Mouse (Mus musculus) embryonic facial prominence, embryonic 13.5 days (tissue): ENCODE results near the gene Usf3. TPM values are rescaled to one million over a fixed set of nuclear protein-coding genes. Genes with fewer than 3 reads are reported as not detected.

ENCODE experiments used
- ATAC-seq: fragments of 200-750 bp; cut with Nextera tagmentation; 2 replicates; pipeline ENCODE4 v1.8.0; 2017; ENCODE audit warnings: low read depth; ENCODE audit not compliant: insufficient number of reproducible peaks, insufficient read depth, low FRiP score, low TSS enrichment
- H3K27ac ChIP-seq: fragments of 300-500 bp; sonication (generic); 2 replicates; pipeline ENCODE4 v1.5.1; 2015; ENCODE audit warnings: moderate library complexity, mild to moderate bottlenecking, inconsistent platforms
- H3K27me3 ChIP-seq: fragments of 300-500 bp; sonication (generic); 2 replicates; pipeline ENCODE4 v1.6.1; 2015; ENCODE audit warnings: mild to moderate bottlenecking, inconsistent platforms
- H3K36me3 ChIP-seq: fragments of 300-500 bp; sonication (generic); 2 replicates; pipeline ENCODE4 v1.6.1; 2015; ENCODE audit warnings: mild to moderate bottlenecking, inconsistent platforms
- H3K4me1 ChIP-seq: fragments of 300-500 bp; sonication (generic); 2 replicates; pipeline ENCODE4 v1.6.1; 2015; ENCODE audit warnings: inconsistent platforms
- H3K4me2 ChIP-seq: fragments of 300-500 bp; sonication (generic); 2 replicates; pipeline ENCODE4 v1.6.1; 2015; ENCODE audit warnings: moderate library complexity, mild to moderate bottlenecking, inconsistent platforms
- H3K4me3 ChIP-seq: fragments of 300-500 bp; sonication (generic); 2 replicates; pipeline ENCODE4 v1.5.1; 2015; ENCODE audit warnings: mild to moderate bottlenecking, inconsistent platforms
- H3K9ac ChIP-seq: fragments of 300-500 bp; sonication (generic); 2 replicates; pipeline ENCODE4 v1.6.1; 2015; ENCODE audit warnings: mild to moderate bottlenecking, inconsistent platforms
- H3K9me3 ChIP-seq: fragments of 300-500 bp; sonication (generic); 2 replicates; pipeline ENCODE4 v1.6.1; 2016; ENCODE audit warnings: inconsistent platforms
- whole genome bisulfite sequencing: fragments of 180-500 bp; shearing (Covaris S2); methylation state at CpG from one replicate; pipeline ENCODE4 v1.1.7; 2015; ENCODE audit warnings: mixed read lengths; 5-methylcytosine and 5-hydroxymethylcytosine counted together
- polyA plus RNA-seq: library from polyadenylated mRNA; unstranded; fragments of >200 nt; fragmentation: Nextera tagmentation; extraction: Ambion mirVana; gene quantifications from 2 replicates; pipeline ENCODE4 v1.2.1, GENCODE M21; 2015

Usf3 gene
- polyA plus RNA-seq, 1 experiment from 2014 or later: 2.6 TPM

DNA sequence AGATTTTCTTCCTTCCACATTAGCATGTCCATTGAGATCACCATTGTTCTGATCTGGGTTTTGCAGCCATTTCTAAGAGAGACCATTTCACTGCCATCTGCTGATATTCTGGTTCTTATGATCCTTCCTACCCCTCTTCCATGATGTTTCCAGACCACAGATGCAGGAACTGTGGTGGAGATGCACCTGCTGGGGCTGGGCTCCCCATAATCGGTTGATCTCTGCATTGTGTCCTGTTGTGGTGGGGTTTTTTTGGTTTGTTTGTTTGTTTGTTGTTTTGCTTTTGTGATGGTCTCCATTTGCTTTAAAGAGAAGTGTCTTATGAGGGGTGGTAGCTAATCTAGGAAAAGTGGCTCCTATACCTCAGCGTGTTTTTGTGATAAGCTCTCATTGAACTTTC is 3.5 kb downstream of the Usf3 start:
- no peak overlapping the region for H3K9ac ChIP-seq
- H3K4me3 ChIP-seq: no peak overlapping the region
- no peak for ATAC-seq
- no peak overlapping the region for H3K4me2 ChIP-seq
- 98% methylated on average over 2 of the region's 2 CpGs for WGBS
- H3K36me3 ChIP-seq: 0 out of 2 replicates have a peak, but pooled peaks cover 2% of the 10 kb centered on the region
- H3K27me3 ChIP-seq: no peaks in the 10 kb centered on the region
- no peaks in the 10 kb centered on the region for H3K9me3 ChIP-seq
- no peak overlapping the region for H3K27ac ChIP-seq
- peaks cover 14% of the 10 kb centered on the region for H3K4me1 ChIP-seq

DNA sequence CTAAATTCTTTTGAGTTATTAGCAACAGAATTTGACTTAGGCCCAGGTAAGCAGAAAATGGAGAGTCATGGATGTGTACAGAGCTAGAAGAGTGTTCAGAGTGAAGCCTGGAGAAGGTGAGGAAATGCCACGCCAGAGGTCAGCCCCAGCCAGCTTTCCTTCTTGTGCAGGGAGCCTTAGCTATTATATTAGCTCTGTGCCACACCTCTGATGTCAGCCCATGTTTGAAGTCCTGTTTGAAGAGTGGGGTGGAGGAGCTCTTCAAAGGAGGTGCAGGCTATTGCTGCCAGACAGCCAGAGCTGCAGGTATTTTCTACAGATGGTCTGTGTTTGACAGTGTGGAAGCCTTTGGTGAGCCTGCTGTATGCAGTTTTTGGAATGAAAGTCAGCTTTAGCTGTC is 5.5 kb downstream of the Usf3 start:
- H3K4me2 ChIP-seq: no peak overlapping the region
- H3K27ac ChIP-seq: no peak overlapping the region
- H3K9me3 ChIP-seq: no peaks in the 10 kb centered on the region
- no peaks in the 10 kb centered on the region for H3K27me3 ChIP-seq
- H3K36me3 ChIP-seq: 0 out of 2 replicates have a peak, but pooled peaks cover 10% of the 10 kb centered on the region
- no peak overlapping the region for H3K4me3 ChIP-seq
- ATAC-seq: no peak
- 73% methylated on average over 1 of the region's 1 CpGs for WGBS
- peaks cover 14% of the 10 kb centered on the region for H3K4me1 ChIP-seq
- no peak overlapping the region for H3K9ac ChIP-seq

DNA sequence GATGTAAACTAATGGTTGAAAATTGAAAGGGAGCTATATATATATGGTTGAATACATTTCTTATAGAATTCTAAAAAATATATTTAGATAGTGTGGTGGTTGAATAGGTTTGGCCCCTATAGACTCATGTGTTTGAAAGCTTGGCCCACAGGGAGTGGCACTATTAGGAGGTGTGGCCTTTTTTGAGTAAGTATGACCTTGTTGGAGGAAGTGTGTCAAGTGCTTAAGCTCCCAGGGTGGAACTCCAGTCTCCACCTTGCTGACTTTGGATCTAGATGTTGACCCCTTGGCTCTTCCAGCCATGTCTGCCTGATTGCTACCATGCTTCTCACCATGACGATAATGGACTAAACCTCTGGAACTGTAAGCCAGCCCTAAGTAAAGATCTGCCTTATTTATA is 9.6 kb downstream of the Usf3 start:
- no peak for ATAC-seq
- Histone ChIP-seq H3K36me3 (0 out of 2 replicates have a peak, but pooled peaks cover 10% of the 10 kb centered on the region), H3K4me3 (no peak overlapping the region), H3K9ac (no peak overlapping the region), H3K27ac (no peak overlapping the region), H3K9me3 (no peaks in the 10 kb centered on the region), H3K4me1 (peaks cover 10% of the 10 kb centered on the region), H3K27me3 (no peaks in the 10 kb centered on the region), H3K4me2 (no peak overlapping the region)
- 89% methylated on average over 1 of the region's 1 CpGs for WGBS

DNA sequence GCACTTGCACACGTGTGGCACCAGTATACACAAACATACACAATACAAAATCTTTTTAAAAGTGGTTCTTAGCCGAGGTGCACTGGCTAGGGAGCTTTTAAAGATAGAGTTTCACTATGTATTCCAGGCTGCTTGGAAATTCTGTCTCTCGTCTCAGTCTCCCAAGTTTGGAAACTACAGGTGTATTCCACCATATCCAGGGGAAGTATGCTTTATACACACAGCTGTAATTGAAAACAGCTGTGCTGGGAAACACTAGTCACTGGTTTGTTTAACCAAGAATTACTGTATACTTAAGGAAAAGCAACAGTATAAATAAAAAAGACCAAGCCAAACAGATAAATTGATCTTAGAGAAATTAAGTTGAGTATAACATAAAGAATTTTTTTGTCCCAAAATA is 11.7 kb downstream of the Usf3 start:
- H3K9me3 ChIP-seq: peaks cover 4% of the 10 kb centered on the region
- 35% methylated on average over 3 of the region's 3 CpGs for WGBS
- ATAC-seq: no peak
- no peak overlapping the region for H3K27ac ChIP-seq
- no peaks in the 10 kb centered on the region for H3K27me3 ChIP-seq
- no peak overlapping the region for H3K4me2 ChIP-seq
- no peak overlapping the region for H3K9ac ChIP-seq
- H3K4me3 ChIP-seq: no peak overlapping the region
- peaks cover 15% of the 10 kb centered on the region for H3K36me3 ChIP-seq
- H3K4me1 ChIP-seq: peaks cover 10% of the 10 kb centered on the region

DNA sequence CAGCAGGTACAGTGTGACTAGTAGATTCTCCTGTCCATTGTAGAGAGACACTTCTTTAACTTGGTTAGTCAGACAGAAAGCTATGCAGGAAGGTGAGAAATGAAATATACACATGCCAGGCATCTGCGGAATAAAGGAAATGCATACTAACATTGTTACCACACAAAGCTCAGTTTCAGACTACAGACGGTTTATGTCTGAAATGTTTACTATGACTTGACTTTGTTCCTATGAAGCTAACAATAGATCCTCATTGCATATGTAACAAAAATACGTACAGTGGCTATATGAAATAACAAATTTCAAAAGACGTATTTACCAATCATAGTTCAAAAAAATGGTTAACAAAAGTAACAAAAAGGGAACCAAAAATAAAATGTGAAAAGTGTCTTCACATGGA is 14.1 kb downstream of the Usf3 start:
- peaks cover 4% of the 10 kb centered on the region for H3K9me3 ChIP-seq
- H3K4me3 ChIP-seq: no peak overlapping the region
- peaks cover 10% of the 10 kb centered on the region for H3K4me1 ChIP-seq
- H3K27me3 ChIP-seq: no peaks in the 10 kb centered on the region
- no peak for ATAC-seq
- WGBS: 92% methylated on average over 4 of the region's 4 CpGs
- no peak overlapping the region for H3K4me2 ChIP-seq
- H3K9ac ChIP-seq: no peak overlapping the region
- no peak overlapping the region for H3K27ac ChIP-seq
- H3K36me3 ChIP-seq: peaks cover 7% of the 10 kb centered on the region

DNA sequence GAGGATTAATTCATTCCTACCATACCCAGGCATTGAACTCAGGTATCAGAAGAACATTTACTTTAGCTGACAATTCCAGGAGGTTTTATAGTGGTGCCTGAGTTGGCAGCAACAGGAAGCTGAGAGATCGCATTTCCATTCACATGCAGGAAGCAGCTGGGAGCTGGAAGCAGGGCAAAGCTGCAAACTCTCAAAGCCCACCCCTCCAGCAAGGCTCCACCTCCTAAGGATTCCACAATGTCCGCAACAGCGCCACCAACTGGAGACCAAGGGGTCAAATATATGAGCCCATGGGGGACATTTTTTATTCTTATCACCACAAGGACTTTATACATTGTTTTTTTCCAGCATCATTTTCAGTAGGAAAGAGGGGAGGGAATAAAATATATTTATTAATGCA is 15.7 kb downstream of the Usf3 start:
- Histone ChIP-seq H3K4me2 (no peak overlapping the region), H3K36me3 (peaks cover 5% of the 10 kb centered on the region), H3K9me3 (peaks cover 4% of the 10 kb centered on the region), H3K27me3 (no peaks in the 10 kb centered on the region), H3K9ac (no peak overlapping the region), H3K4me1 (peaks cover 10% of the 10 kb centered on the region), H3K27ac (no peak overlapping the region), H3K4me3 (no peak overlapping the region)
- WGBS: 83% methylated on average over 3 of the region's 3 CpGs
- ATAC-seq: no peak

DNA sequence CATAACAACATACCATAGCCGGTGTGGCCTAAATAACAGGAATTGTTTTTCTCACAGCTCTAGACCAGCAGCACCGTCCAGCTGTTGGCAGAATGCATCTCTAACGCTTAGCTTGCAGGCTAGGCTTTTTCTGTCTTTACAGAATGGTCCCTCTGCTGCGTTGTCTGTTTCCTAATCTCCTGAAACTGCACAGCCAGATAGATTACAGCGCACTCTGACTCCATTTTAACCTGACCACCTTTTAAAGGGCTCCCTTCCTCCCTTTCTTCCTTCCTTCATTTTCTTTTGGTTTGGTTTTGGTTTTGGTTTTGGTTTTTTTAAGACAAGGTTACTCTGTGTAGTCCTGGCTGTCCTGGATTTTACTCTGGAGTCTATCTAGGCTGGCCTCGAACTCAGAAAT is 17.0 kb downstream of the Usf3 start:
- peaks cover 5% of the 10 kb centered on the region for H3K36me3 ChIP-seq
- no peak overlapping the region for H3K4me2 ChIP-seq
- no peak for ATAC-seq
- peaks cover 3% of the 10 kb centered on the region; the same call in 1 of the 2 replicates for H3K4me1 ChIP-seq
- no peak overlapping the region for H3K27ac ChIP-seq
- WGBS: 94% methylated on average over 6 of the region's 6 CpGs
- H3K9me3 ChIP-seq: peaks cover 4% of the 10 kb centered on the region
- H3K27me3 ChIP-seq: no peaks in the 10 kb centered on the region
- H3K4me3 ChIP-seq: no peak overlapping the region
- no peak overlapping the region for H3K9ac ChIP-seq

DNA sequence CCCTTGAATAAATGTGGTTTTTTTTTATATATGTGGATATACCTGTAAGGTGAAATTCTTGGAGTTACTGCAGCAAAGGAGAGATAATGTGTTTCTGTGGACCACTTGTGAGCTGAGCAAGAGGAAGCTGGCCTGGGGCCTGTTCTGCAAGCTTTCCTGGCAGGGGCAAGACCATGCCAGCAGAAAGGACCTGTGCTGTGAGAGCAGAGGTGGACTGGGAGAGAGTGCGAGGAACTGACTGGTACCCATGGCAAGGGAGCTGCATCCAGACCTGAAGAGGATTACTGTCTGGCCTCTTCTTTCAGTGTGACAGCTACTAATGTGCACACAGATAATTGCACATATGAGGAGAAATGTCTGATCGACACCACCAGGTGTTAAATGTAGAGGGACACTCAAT is 17.9 kb downstream of the Usf3 start:
- ATAC-seq: no peak
- Histone ChIP-seq H3K4me3 (no peak overlapping the region), H3K36me3 (peaks cover 5% of the 10 kb centered on the region), H3K4me1 (no peaks in the 10 kb centered on the region), H3K27ac (no peak overlapping the region), H3K9ac (no peak overlapping the region), H3K4me2 (no peak overlapping the region), H3K9me3 (peaks cover 4% of the 10 kb centered on the region), H3K27me3 (no peaks in the 10 kb centered on the region)
- 88% methylated on average over 2 of the region's 2 CpGs for WGBS

DNA sequence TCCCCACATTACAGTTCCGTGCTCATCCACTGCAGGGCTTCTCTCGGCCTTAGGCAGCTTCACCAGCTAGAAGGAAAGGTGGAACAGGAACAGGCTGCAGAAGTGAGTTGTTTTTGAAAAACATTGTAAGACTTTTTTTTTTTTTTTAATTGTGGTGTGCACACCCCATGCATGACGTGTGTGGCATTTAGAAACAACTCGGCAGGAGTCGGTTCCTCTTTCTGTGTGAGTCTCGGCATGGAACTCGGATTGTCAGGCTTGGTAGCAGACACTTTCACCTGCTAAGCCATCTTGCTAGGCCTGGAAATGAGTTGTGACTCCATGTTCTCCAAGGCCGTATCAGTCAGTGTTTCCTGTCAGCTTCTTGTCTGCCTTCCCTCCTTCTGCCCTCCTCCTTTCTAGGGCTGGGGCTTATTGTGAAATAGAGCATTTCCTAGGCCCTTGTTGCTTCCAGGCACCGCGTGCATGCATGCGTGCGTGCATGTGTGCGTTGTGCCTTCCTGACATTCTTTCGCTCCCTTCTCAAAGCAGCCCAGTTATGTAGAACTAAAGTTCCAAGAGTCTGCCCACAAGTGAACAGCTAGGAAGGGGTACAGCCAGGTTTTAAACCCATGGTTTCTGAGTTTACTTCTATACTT is 26.1 kb downstream of the Usf3 start:
- H3K27me3 ChIP-seq: no peaks in the 10 kb centered on the region
- no peaks in the 10 kb centered on the region for H3K9me3 ChIP-seq
- WGBS: 94% methylated on average over 14 of the region's 14 CpGs
- H3K4me2 ChIP-seq: no peak overlapping the region
- H3K4me3 ChIP-seq: no peak overlapping the region
- no peak for ATAC-seq
- no peaks in the 10 kb centered on the region for H3K4me1 ChIP-seq
- no peak overlapping the region for H3K27ac ChIP-seq
- no peak overlapping the region for H3K9ac ChIP-seq
- peaks cover 31% of the 10 kb centered on the region for H3K36me3 ChIP-seq

DNA sequence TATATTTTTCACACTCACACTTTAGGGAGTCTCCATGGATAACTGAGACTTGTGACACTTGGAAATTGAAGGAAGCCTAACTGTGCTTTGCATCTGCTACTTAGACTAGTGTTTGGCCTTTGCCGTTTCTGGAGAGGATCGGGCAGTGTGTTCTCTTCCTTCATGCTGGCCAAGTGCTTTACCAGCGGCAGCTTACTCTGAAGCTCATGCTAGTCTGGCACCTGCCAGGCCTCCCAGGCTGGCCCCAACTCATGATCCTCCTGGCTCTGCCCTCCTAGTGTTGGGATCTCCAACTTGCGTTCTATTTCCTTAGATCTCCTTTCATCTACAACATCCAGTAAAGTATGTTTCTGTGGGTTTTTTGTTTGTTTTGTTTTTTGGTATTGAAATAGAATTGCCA is 27.1 kb downstream of the Usf3 start:
- no peak for ATAC-seq
- peaks cover 35% of the 10 kb centered on the region for H3K36me3 ChIP-seq
- no peak overlapping the region for H3K4me2 ChIP-seq
- H3K9me3 ChIP-seq: no peaks in the 10 kb centered on the region
- no peaks in the 10 kb centered on the region for H3K4me1 ChIP-seq
- H3K27ac ChIP-seq: no peak overlapping the region
- no peak overlapping the region for H3K4me3 ChIP-seq
- no peak overlapping the region for H3K9ac ChIP-seq
- no peaks in the 10 kb centered on the region for H3K27me3 ChIP-seq
- 91% methylated on average over 4 of the region's 4 CpGs for WGBS

DNA sequence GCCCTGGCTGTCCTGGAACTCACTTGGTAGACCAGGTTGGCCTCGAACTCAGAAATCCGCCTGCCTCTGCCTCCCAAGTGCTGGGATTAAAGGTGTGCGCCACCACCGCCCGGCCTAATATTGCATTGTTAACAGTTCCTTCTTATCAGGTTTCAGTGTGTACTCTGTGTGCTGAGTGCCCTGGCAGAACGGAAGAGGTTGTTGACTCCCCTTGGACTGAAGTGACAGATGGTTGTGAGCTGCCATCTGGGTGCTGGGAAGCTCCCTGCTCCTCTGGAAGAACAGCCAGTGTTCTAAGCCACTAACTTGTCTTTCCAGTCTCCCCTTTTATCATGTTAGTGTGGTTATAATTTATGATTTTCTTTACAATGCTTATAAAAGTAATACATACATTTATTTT is 31.3 kb downstream of the Usf3 start:
- H3K4me2 ChIP-seq: no peak overlapping the region
- no peaks in the 10 kb centered on the region for H3K4me1 ChIP-seq
- H3K4me3 ChIP-seq: no peak overlapping the region
- H3K27ac ChIP-seq: no peak overlapping the region
- peaks cover 63% of the 10 kb centered on the region for H3K36me3 ChIP-seq
- H3K27me3 ChIP-seq: no peaks in the 10 kb centered on the region
- ATAC-seq: no peak
- 87% methylated on average over 6 of the region's 6 CpGs for WGBS
- no peaks in the 10 kb centered on the region for H3K9me3 ChIP-seq
- H3K9ac ChIP-seq: no peak overlapping the region

DNA sequence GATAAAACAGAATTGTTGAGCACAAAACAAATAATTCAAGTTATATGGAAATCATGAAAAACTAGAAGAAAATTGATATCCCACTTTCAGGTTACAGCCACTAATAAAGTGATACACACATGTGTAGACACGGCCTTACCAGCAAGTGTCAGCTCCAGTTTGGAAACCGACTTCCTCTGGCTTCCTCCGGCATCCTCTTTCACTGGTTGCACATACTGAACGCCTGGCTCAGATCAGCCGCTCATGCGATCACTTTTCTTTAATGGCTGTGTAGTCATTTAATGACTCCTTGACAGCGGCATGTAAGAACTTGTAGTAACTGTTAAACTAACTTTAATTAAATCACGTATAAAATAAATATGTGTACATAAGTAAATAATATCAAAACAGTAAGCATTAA is 32.9 kb downstream of the Usf3 start:
- H3K27me3 ChIP-seq: no peaks in the 10 kb centered on the region
- no peak for ATAC-seq
- no peaks in the 10 kb centered on the region for H3K9me3 ChIP-seq
- H3K4me3 ChIP-seq: no peak overlapping the region
- no peak overlapping the region for H3K4me2 ChIP-seq
- no peak overlapping the region for H3K27ac ChIP-seq
- H3K36me3 ChIP-seq: peaks cover 62% of the 10 kb centered on the region
- WGBS: 86% methylated on average over 8 of the region's 8 CpGs
- no peaks in the 10 kb centered on the region for H3K4me1 ChIP-seq
- no peak overlapping the region for H3K9ac ChIP-seq
